Mouse (Mus musculus) forelimb bud, embryonic 11.5 days (tissue): ENCODE data around the gene Washc3.
A peak's percentile ranks its signal among the peaks of the same experiment; 100 is the strongest.

Experiments
- DNase-seq: peaks from one replicate; pipeline ENCODE4 v3.0.0-alpha.2; 2012; ENCODE audit warnings: low read depth, low spot score

The Washc3 gene

DNA sequence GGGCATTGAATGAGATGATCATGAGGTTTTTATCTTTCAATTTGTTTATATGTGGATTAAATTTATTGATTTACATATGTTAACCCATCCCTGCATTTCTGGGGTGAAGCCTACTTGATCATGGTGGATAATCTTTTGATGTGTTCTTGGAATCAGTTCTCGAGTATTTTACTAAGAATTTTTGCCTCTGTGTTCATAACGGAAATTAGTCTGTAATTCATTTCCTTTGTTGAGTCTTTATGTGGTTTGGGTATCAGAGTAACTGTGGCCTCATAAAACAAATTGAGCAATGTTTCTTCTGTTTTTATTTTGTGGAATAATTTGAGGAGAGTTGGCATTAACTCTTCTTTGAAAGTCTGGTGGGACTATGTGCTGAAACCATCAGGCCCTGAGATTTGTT, 54.7 kb downstream of the Washc3 start:
- DNase-seq, result no peak

DNA sequence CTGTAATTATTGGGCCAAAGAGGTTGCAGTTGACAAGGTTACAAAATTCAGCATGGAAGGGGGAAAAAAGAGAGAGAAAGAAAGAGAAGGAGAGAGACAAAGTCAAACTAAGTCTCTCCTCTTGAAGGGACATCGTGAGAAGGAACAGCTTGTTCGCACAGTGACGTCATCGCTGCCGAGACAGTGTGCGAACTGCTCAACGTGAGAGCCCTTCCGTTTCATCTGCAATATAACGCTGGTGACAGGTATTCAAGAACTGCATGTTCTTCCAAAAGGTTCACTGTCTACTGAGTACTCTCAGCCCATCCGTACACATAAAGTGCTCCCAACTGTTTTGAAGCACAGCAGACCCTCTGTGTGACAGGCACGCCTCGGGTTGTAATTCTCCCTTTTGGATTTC, 59.4 kb downstream of the Washc3 start:
- no peak for DNase-seq

DNA sequence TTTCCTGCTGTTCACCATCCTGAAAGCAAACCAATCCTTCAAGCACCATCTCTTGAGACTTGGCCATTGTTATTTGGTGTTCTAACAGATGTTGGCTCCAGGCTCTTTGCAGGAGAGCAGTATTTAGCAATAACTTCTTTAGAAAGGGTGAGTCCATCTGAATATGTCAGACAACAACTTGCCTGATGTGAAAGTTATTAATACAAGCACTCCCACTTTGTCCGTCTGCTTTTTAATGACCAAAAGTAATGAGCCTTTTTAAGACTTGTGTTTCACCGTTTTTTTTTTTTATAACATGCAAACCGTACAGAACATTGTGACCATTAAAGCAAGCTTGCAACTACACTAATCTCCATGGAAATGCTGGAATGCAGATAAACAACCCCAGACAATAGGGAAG, 60.3 kb downstream of the Washc3 start:
- DNase-seq, result peak; percentile 14

DNA sequence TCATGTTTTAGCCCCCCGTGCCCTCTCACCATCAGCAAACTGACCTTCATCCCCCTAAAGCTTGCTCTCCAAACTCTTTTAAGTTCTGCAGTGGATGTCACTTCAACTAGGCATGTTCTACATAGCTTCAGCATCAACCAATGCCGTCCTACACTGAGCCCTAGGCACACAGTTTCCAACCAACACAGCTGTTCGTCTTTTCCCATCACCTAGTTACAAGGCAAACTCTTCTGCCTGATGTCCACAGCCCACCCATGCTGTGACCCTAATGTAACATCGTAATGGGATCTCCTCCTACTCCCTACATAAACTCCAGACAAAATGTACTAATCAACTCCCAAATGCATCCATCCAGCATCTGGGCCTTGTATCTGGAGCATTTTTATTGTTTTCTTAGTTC, 62.5 kb downstream of the Washc3 start:
- no peak for DNase-seq

DNA sequence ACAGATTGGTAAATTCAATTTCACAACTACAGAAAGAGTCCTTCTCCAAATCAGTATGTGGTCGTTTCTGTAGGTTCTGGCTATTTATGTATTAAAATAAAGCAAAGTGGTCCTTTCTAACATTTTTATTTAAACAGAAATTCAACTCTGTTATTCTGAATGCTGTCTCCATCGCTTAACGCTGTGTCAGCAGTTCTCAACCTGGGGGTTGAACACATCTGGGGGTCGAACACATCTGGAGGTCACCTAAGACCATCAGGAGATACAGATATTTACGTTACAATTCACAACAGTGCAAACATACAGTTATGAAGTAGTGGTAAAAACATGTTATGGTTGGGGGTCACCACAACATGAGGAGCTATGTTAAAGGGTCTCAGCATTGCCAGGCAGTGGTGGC, 73.2 kb downstream of the Washc3 start:
- DNase-seq, result no peak

DNA sequence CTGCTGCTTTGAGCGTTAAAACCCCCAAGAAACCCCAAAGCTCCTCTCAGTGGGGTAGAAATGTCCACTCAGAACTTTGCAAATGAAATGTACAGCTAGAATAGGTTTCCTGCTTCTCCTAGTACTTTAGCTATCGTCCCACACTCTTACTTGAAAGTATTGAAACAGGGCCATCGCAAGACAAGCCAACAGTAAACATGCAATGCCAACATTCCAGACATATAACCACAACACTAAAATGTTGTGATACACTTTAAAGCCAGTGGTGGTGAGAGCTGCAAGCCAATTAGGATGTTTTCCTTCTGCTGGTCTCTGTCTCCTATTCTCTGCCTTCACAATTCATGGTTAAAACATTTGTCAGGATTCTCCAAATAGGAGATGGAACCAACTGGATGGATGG, 80.8 kb downstream of the Washc3 start:
- no peak for DNase-seq

DNA sequence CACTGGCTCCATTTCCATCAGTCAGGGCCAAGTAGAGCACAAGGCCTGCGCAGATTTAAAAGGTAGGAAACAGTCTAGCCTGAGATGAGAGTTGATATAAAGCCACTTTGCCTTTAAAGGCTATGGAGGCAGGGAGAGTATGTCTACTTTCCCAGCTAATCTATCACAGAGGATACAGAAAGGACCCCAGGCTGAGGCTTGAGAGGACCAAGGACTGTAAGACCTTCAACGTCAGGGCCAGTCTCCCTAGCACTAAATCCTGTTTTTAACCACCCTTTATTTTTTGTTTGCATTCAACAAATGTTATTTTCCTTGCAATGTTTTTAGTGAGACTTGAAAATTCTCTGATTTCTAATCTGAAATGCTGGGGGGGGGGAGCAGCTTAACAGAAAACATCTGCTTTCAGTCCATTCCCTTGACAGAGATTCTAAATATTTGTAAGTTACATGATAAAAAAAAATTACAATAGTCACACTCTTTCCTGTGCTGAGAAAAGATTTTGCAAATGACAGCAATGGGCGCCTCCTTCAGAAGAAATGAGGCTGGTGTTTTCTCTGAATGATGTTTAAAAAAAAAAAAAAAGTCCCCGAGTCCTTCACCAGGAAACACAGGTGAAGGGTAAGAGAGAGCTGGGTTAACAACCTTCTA, 83.6 kb downstream of the Washc3 start:
- no peak for DNase-seq

DNA sequence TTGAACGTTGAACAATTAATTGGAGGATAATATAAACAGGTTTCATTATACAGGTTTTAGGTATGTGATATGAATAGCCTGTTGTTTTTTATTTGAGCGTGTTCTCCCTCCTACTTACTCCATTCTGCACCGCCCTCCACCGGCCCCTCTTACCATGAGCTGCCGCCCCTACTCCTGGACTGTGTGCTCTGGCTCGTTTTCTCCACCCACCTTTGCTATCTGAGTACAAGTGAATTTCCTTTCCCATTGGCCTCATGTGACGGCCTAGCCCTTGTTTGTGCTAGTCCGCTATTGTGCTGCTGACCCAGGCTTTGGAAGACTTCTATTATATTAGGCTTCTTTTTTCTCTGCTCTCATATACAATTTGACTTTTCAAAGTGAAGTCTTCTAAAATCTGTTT, 86.4 kb downstream of the Washc3 start:
- DNase-seq, result no peak

DNA sequence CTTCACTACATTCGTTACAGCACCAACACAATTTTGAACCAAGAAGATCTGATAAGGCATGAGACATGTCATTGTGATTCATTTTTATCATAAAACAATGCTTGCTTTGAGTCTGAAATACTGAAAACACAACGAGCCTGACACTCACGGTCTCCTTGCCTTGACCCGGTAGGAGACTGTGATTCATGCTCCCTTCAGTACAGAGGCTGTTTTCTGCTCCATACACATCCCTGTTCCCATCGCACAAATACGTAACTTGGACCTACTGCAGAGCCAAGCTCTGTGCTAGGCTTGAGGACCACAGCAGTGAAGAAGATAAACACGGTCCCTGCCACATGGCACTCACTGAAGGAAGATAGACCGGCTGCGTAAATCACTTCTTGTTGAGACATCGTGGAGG, 87.2 kb downstream of the Washc3 start:
- no peak for DNase-seq

DNA sequence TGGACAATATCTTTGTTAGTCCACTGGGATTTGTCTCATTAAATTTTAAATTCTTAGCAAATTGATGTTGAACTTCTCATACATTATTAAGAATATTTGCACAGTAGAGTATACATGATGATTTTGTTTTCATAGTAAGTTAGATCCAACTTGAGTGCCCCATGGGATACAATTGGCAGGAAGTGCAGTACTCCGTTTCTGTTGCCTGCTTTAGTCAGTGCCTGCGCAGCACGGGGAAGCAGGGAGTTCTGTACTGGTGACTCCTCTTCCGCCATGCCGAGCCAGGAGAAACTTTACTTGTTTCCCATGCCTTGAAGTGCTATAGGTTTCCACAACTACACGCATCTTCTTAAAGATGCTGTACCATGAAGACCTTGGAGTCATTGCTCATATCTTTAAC, 94.2 kb downstream of the Washc3 start:
- DNase-seq, result no peak
